Mouse (Mus musculus): ENCODE measurements at regions not wholly inside any gene's neighbourhood (a gene's known extent, or its start where the extent isn't known, plus 50 kb on each side); places are given as distances from the start of the nearest gene placed in this dataset.
"Not testable (repeated sequence)": the region's sequence is repeated elsewhere in the genome, so short reads cannot be mapped to it uniquely, and the experiment has no call there.

DNA sequence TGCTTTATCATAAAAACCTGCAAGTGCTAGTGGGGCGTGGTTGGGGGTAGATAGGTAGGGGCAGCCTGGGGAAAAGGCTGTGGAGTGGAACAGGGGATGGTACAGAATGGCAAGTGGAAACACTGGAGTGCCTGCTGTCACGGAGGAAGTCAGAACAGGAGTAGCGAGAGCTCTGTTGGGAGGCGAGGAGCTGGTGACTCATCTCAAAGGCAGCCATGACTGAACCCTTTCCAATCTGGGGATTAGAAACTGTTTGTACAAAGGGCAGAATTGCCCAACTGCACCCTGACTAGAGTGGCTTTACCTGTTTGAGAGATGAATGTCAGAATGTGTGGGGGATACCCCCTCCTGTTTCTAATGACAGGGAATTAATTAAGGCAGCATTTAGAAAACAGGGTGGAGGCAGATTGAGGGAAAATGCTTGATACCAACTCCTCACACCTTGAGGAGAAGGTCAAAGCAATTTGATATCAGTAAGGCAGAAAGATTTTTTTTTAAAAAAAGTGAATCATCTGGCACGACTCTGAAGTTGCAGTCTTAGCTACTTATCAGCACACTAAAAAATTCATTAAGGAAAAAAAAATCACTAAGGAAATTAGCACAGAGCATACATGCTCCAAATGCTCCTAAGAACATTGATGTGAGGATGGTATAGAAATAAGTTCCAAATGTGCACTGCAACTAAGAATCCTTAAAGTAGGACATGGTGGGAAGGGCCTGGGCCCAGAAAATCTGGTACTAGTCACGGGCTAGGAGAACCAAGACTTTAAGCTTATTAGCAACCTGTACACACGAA is 54.7 kb upstream of the Usp25 start:
- H3K4me1 ChIP-seq (ENCODE audit: control insufficient read depth, insufficient read depth, insufficient read length, low read length) = no peaks in the 10 kb centered on the region
- H3K4me3 ChIP-seq (ENCODE audit: insufficient read depth, low read depth, low read length) = no peak overlapping the region
- H3K27ac ChIP-seq (replicated peaks; ENCODE audit: low read depth, low read length) = no peak overlapping the region

DNA sequence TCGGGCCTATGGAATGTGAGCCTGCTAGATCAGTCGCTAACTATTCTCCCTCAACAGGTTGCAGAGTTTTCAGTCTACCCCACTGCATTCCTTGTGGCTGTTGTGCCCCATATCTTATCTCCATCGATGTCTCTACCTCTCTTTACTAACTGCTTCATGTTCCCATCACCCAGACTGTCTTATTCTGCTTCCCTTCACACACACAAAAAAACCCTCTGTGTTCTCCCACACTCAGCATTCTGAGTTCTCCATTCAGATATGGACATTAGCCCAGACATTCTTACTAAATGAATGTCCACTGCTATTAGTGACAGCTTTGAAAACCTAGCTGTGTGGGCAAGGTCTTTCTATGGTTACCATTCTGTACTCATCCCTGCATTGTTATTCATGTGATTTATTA is 56.0 kb upstream of the Usp25 start:
- no peak overlapping the region for H3K4me3 ChIP-seq (ENCODE audit: insufficient read depth, low read depth, low read length)
- H3K27ac ChIP-seq (replicated peaks; ENCODE audit: low read depth, low read length) = no peak overlapping the region
- H3K4me1 ChIP-seq (ENCODE audit: control insufficient read depth, insufficient read depth, insufficient read length, low read length) = no peaks in the 10 kb centered on the region

DNA sequence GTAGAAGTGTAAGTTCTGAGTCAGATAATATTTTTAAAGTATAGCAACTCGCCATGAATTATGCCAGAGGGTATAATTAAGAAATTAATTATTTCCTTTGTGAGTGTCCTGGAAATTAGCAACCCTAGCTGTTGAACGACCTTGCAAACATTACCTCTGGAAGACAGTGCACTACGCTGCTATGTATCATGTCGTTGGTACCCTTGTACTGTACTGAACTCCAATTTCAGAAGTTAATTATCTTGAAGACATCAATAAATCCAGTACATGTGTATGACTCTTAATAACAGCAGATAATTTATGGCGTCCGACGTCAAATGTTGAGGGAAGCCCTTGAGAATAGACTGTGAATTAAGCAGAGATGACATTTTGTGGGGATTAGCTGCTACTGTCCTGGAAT is 56.4 kb upstream of the Usp25 start:
- Histone ChIP-seq H3K27ac (replicated peaks; ENCODE audit: low read depth, low read length) (no peak overlapping the region), H3K4me1 (ENCODE audit: control insufficient read depth, insufficient read depth, insufficient read length, low read length) (no peaks in the 10 kb centered on the region), H3K4me3 (ENCODE audit: insufficient read depth, low read depth, low read length) (no peak overlapping the region)

- H3K4me1 ChIP-seq (ENCODE audit: control insufficient read depth, insufficient read depth, insufficient read length, low read length) = no peaks in the 10 kb centered on the region
- H3K4me3 ChIP-seq (ENCODE audit: insufficient read depth, low read depth, low read length) = no peak overlapping the region
- H3K27ac ChIP-seq (replicated peaks; ENCODE audit: low read depth, low read length) = no peak overlapping the region
Measured at GRCm38 (mm10) chr16:76950836-76951486, 62.5 kb upstream of the Usp25 start.

GRCm38 (mm10) chr16:76947011-76947410 is 66.5 kb upstream of the Usp25 start:
- H3K27ac ChIP-seq (replicated peaks; ENCODE audit: low read depth, low read length) = no peak overlapping the region
- no peak overlapping the region for H3K4me3 ChIP-seq (ENCODE audit: insufficient read depth, low read depth, low read length)
- H3K4me1 ChIP-seq (ENCODE audit: control insufficient read depth, insufficient read depth, insufficient read length, low read length) = no peaks in the 10 kb centered on the region

- no peak overlapping the region for H3K4me3 ChIP-seq (ENCODE audit: insufficient read depth, low read depth, low read length)
- no peak overlapping the region for H3K27ac ChIP-seq (replicated peaks; ENCODE audit: low read depth, low read length)
- H3K4me1 ChIP-seq (ENCODE audit: control insufficient read depth, insufficient read depth, insufficient read length, low read length) = no peaks in the 10 kb centered on the region
Measured at GRCm38 (mm10) chr16:76938128-76938527, 75.4 kb upstream of the Usp25 start.

DNA sequence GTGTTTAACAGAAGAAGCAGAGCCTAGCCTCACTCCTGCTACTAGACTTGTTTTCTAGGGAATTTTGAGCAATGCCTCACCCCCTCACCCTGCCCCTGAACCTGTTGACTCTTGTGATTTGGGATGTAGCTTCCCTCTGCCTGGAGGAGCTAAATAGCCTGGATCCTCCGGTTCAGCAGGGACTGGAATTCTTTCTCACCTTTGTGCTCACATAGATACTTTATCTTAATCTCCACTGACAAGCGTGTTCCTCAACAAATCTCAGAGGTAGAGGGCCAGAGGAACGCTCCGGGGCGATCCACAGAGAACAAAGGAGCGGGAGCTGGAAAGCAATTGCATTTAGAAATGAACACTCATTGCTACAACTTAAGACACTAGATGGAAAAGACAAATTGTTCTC is 85.6 kb upstream of the Usp25 start:
- Histone ChIP-seq H3K4me1 (ENCODE audit: control insufficient read depth, insufficient read depth, insufficient read length, low read length) (no peaks in the 10 kb centered on the region), H3K4me3 (ENCODE audit: insufficient read depth, low read depth, low read length) (no peak overlapping the region), H3K27ac (replicated peaks; ENCODE audit: low read depth, low read length) (no peak overlapping the region)

- H3K27ac ChIP-seq (replicated peaks; ENCODE audit: low read depth, low read length); H3K4me3 ChIP-seq (ENCODE audit: insufficient read depth, low read depth, low read length); H3K4me1 ChIP-seq (ENCODE audit: control insufficient read depth, insufficient read depth, insufficient read length, low read length): not testable (repeated sequence)
Measured at GRCm38 (mm10) chr16:76920137-76920536, 93.4 kb upstream of the Usp25 start.

DNA sequence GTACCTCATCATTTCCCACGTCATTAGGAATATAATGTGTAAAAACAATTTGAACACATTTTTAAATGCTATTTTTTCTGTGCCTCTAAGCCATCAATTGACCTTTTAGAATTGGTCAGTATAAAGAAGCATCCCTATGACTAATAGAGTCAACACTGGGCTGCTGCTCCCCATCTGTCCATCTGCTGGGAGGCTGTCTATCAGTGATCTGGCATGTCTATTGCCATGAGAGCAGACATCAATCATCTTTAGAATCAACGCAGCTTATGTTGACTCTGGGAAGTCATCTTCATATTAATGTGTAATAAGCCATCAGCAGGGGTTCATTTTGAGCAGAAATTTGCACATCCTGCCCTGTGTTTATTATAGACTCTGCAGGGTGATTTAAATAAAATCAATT is 94.9 kb upstream of the Usp25 start:
- Histone ChIP-seq H3K4me3 (ENCODE audit: insufficient read depth, low read depth, low read length) (no peak overlapping the region), H3K4me1 (ENCODE audit: control insufficient read depth, insufficient read depth, insufficient read length, low read length) (no peaks in the 10 kb centered on the region), H3K27ac (replicated peaks; ENCODE audit: low read depth, low read length) (no peak overlapping the region)

DNA sequence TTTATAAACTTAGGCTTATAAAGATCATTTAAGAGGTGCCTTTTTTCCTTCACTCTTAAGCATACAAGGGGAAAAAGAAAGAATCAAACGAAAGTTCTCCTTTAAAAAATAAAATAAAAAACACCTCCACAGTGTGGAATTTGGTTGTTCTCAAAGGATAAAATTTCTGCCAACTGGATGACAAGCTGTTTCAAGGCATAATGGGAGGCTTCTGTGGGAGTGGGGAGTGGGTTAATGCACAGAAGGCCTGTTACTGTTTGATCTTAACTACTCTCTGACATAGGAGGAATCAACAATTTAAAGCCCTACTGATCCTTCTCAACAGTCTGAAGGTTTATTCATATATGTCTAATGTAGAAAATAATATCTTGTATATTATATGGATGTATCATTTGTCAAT is 99.2 kb upstream of the Usp25 start:
- Histone ChIP-seq H3K27ac (replicated peaks; ENCODE audit: low read depth, low read length) (no peak overlapping the region), H3K4me3 (ENCODE audit: insufficient read depth, low read depth, low read length) (no peak overlapping the region), H3K4me1 (ENCODE audit: control insufficient read depth, insufficient read depth, insufficient read length, low read length) (no peaks in the 10 kb centered on the region)

- Histone ChIP-seq H3K27ac (replicated peaks; ENCODE audit: low read depth, low read length) (no peak overlapping the region), H3K4me1 (ENCODE audit: control insufficient read depth, insufficient read depth, insufficient read length, low read length) (no peaks in the 10 kb centered on the region), H3K4me3 (ENCODE audit: insufficient read depth, low read depth, low read length) (no peak overlapping the region)
Measured at GRCm38 (mm10) chr16:76905205-76905996, 108.1 kb upstream of the Usp25 start.

DNA sequence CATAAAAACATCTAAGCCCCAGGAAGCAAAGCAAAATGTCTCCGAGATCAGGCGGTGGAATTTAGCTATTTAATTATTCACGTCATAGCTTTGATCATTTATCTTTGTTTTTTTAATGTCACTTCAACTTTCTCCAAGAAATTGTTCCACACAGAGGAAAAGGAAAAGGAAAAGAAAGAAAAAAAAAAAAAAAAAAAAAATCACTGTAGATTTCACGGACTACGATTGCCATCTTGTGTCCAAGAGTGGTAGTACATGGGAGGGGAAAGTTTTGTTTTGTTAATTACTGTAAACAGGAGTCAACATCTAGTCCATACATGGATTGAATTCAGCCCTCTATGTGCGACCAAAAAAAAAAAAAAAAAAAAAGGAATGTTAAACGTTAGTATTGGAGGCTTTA is 114.4 kb upstream of the Usp25 start:
- H3K4me3 ChIP-seq (ENCODE audit: insufficient read depth, low read depth, low read length) = no peak overlapping the region

GRCm38 (mm10) chr16:76896305-76896704 is 117.2 kb upstream of the Usp25 start:
- no peak overlapping the region for H3K4me3 ChIP-seq (ENCODE audit: insufficient read depth, low read depth, low read length)
- H3K27ac ChIP-seq (replicated peaks; ENCODE audit: low read depth, low read length) = no peak overlapping the region
- no peaks in the 10 kb centered on the region for H3K4me1 ChIP-seq (ENCODE audit: control insufficient read depth, insufficient read depth, insufficient read length, low read length)

More for the DNA sequence above, 114.4 kb upstream of the Usp25 start:
- H3K27ac ChIP-seq (replicated peaks; ENCODE audit: low read depth, low read length) = no peak overlapping the region
- H3K4me1 ChIP-seq (ENCODE audit: control insufficient read depth, insufficient read depth, insufficient read length, low read length) = no peaks in the 10 kb centered on the region

- Histone ChIP-seq H3K4me3 (ENCODE audit: insufficient read depth, low read depth, low read length) (no peak overlapping the region), H3K4me1 (ENCODE audit: control insufficient read depth, insufficient read depth, insufficient read length, low read length) (no peaks in the 10 kb centered on the region), H3K27ac (replicated peaks; ENCODE audit: low read depth, low read length) (no peak overlapping the region)
Measured at GRCm38 (mm10) chr16:76895781-76896180, 117.7 kb upstream of the Usp25 start.

DNA sequence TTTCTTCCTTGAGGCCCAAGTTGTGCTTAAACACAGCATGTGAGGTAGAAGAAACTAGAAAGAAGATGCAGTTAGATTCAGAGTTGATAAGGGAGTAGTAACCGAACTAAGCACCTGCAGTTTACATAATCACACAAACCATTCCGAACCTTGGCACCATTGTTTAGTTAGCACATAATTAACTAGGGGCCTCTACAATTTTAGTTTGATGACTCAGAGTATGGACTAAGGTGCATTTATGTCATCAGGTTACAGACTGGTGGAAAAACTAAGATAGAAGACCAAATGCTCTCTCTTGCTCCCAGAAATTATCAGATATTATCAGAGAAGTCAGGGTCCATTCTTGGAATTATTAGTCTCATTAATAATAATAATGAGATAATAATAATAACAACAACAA is 134.9 kb upstream of the Usp25 start:
- H3K27ac ChIP-seq (replicated peaks; ENCODE audit: low read depth, low read length) = no peak overlapping the region
- H3K4me1 ChIP-seq (ENCODE audit: control insufficient read depth, insufficient read depth, insufficient read length, low read length) = no peaks in the 10 kb centered on the region

More for the DNA sequence above, 134.9 kb upstream of the Usp25 start:
- H3K4me3 ChIP-seq (ENCODE audit: insufficient read depth, low read depth, low read length) = no peak overlapping the region

Data from brown adipose tissue, adult 24 weeks (tissue).